Mouse (Mus musculus) stomach, postnatal 0 days (tissue): ENCODE data around the gene Akap1.

Experiments used
- CTCF ChIP-seq: IDR thresholded peaks from 2 replicates; pipeline ENCODE4 v1.5.1; 2016; ENCODE audit warnings: antibody characterized with exemption, low read depth, mild to moderate bottlenecking, moderate library complexity
- EP300 ChIP-seq: optimal IDR thresholded peaks from 2 replicates; pipeline ENCODE3; 2016; ENCODE audit warnings: antibody characterized with exemption

DNA sequence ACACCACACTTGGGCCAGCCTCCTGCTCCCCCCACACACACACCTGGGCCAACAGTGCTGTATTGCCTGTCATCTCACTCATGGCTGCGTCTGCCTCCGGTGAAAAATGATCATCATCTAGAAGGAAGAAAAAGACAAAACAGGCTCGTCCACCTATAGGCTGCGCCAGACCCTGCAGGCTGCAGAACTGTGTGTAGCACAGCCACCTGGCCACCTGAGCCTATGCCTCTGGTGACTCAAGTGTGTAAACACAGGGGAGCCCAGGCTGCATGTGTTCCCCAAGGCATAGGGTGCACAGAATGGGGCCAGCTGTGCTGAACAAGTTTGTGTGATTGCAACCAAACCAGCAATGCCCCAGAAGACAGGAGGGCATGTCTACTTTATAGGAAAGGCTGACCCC lies 31.3 kb downstream of the Akap1 start:
- TF ChIP-seq EP300 (no peak), CTCF (peak; percentile 52; the same call in 1 of the 2 replicates)
